Mouse (Mus musculus): ENCODE results near the gene Wdr86.
"Not testable (repeated sequence)": the region's sequence is repeated elsewhere in the genome, so short reads cannot be mapped to it uniquely, and the experiment has no call there.

The Wdr86 gene

DNA sequence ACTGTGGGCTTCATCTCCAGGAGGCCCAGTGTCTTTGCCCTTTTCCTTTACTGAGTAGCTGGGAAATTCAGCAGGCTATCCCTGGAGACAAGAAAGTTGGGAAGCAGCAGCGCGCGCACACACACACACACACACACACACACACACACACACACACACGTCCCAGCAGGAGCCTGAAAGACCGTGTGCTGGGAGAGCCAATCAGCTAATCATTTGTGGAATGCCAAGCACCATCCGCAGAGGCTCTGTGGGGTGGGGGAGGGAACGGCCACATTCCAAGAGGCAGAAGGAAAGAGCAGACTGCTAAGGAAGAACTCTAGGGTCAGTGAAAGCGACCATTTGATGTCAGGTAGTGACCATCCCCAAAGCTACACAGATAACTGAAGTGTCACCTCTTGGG is 2.6 kb upstream of the Wdr86 start:
- DNase-seq (ENCODE audit: low spot score in 2 of 2) = no peak

DNA sequence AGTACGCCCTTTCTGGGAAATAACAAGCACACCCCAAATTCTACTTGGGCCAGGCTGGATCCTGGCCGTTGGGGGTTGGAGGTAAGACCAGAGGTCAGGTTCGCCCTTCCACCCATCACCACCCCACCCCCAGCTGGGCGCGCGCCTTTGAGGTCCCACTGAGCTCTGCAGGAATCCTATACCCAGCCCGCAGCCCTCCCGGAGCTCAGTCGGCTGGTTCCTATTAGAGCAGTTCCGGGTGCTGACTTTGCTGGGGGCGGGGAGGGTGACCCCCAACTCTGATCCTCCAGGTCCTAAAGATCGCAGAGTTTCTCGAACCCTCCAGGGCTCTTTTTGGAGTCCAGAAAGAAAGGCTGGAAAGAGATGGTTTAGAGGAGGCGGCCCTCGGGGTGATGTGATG is 459 bp upstream of the Wdr86 start:
- DNase-seq (ENCODE audit: low spot score in 2 of 2) = no peak

DNA sequence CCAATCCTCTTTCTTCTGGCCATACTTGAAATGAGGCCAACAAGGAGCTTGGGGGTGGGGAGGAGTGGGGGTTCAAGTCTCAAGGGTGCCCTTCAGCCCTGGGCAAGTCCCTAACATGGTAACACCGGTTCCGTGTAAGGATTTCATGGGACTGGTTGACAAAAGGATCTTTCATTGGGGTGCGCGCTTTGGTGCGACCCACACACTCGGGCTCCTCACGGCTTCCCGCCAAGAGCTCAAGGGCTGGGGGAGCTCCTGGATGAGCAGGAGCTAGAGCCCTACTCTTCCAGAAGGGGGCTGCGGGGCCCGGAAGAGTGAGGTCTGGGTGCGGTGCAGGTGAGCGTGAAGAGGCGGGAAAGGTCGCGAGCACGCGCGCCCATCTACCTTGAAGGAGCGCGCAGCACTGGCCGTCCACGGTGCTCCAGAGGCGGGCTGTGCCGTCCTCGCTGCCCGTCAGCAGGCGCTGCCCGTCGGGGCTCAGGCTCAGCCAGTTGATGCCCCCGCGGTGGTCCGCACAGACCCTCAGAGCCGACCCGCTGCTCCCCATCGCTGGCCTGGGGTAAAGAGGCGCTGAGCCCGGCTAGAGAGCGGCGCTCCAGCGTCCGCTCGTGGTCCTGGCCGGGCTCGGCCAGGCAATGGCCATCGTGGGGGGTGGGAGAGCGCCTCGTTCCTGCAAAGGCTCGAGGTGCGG is 585 bp downstream of the Wdr86 start:
- DNase-seq (ENCODE audit: low spot score in 2 of 2) = no peak

DNA sequence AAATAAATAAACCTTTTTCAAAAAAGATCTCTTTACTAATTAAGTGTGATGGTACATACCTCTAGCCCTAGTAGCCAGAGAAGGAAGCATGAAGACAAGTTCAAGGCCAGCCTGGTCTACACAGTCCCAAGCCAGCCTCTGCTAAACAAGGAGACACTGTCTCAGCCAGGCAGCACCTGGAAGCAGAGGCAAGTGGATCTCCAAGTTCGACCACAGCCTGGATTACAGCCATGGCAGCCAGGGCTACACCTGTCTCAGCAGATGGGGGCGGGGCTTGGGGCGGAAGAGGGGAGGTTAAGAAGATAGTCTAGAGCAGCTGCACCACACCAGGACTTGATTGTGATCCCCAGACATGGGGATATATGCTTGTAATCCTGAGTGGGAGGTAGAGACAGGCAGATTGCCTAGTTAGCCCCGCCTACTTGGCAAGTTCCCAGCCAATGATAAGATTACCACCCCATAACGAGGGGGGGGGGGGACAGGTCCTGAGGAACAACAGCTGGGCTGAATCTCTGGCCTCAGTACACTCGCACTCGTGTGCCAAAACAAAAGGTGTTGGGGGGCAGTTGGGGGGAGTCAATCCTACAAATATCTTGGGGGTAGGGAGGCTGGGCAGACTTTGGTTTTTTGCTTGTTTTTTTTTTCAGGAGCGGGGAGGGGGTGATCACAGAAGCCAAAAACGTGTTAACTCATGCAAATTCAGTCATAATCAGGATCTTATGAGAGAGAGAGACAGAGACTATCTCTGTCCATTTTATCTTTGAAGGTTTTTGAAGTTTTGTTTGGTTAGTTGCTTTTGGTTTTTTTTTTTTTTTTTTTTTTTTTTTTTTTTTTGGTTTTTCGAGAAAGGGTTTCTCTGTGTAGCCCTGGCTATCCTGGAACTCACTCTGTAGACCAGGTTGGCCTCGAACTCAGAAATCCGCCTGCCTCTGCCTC is 3.4 kb downstream of the Wdr86 start:
- DNase-seq (ENCODE audit: low spot score in 2 of 2) = no peak

DNA sequence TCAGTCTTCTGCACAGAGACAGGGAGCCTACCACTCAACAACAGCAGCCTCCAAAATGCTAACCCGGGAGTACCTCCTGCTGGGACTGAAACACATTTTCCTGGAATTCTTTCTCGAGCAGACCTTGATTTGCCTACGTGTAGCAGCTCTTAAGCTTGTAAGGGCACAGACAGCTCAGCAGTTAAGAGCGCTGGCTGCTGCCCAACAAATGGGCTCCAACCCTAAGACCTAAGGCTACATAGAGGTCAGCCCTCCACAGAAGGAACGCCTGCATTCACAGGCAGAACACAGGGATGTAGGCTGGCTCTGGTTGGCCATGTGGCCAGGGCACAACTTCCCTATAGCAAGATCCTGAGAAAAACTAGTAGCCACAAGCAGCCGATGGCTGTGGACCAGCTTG is 4.6 kb downstream of the Wdr86 start:
- DNase-seq (ENCODE audit: low spot score in 2 of 2) = no peak

DNA sequence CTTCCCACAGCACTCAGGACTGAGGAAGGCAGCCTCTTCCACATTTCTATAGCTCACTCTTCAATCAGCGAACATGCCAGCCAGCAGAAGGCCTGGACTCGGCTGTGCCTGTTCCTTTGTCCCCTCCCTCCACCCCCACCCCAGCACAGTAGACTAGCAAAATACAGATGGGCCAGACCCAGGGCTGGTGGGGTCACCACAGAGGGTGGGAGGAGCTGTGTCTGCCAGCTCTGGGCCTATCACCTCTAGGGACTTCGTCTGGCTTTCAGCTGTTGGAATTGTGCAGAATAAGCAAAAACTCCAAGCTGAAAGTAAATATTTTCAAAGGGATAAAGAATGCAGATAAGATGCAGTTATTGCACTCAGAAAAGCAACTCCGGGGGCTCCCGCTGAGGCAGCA is 5.7 kb downstream of the Wdr86 start:
- DNase-seq (ENCODE audit: low spot score in 2 of 2) = no peak

DNA sequence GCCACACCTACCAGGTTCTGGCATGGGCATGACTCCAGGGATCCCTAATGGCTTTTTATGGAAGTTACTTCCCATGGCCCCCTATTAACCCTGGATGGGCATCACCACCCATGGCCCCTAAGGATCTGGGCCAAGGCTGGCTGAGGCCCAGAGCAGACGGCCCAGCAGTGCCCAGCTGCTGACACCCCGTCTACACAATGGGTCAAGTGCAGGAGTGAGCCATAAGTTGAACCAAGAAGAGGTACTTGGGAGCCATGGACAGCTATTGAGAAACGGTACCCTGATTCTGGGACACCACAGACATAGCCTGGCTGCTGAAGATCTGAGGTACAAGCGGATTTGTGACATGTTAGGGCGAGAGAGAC is 6.3 kb downstream of the Wdr86 start:
- no peak for DNase-seq (ENCODE audit: low spot score in 2 of 2)

DNA sequence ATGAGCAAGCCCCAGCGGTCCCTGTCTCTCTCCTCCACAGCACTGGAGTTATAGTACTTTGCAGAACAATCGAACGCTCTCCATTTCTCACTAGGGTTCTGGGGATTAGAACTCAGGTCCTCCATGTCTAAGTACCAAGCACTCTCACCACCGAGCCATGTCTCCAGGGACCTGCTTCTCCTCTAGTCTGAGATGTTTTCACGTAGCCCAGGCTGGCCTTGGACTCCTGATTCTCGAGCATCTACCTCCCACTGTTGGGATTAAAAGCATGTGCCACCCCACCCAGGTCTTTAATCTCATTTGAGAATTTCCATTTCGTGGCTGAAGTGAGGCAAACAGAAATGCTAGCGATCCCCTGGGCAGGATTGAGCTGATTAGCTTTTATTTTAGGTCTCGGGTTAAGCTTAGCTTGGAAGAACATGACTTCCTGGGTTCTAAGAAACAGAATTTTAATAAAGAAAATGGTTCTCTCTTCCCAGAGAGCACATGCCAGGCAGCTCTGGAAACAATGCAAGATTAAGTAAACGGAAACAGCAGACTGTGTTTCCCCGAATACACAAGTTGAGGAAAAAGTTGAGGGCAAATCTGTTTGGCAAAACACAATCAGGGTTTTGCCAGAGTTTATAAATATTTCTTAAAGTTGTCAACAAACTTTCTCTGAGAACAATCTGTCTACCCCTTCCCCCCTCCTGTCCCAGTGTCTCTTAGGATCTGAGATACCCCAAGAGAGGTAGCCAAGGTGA is 6.8 kb downstream of the Wdr86 start:
- DNase-seq (ENCODE audit: low spot score in 2 of 2) = no peak

DNA sequence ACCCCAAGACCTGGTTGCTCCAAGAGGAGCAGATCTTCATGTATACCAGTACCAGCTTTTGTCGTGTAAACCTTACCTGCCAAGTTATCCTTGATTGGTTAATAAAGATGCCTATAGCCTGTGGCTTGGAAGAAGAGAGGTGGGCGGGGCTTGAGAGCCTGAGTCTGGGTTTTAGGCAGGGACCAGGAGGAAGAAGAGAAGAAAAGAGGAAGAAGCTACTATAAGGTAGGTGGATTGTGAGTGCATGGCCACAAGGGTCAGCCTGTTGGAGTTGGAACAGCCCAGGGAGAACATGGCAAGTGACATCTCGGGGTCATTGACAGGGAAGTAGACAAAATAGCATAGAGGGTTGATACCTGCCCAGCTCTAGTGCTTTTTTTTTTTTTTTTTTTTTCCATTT is 10.7 kb downstream of the Wdr86 start:
- DNase-seq (ENCODE audit: low spot score in 2 of 2) = no peak

DNA sequence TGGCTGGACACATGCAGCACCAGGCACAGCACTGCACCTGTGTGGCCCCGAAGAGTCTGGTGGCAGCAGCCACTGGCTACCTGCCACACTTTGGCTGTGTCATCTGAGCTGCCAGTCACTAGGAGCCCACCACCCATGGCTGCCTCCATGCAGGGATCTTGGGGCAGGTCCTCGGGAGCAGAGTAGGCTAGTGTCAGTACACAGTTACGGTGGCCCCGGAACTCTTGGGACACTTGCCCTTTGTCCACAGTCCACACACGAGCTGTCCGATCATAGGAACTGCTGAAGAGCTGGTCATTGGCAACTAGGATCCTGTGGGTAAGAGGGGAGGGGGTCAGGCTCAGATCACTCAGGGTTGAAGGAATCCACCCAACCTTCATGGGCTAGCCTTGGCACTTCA is 12.5 kb downstream of the Wdr86 start:
- no peak for DNase-seq (ENCODE audit: low spot score in 2 of 2)

DNA sequence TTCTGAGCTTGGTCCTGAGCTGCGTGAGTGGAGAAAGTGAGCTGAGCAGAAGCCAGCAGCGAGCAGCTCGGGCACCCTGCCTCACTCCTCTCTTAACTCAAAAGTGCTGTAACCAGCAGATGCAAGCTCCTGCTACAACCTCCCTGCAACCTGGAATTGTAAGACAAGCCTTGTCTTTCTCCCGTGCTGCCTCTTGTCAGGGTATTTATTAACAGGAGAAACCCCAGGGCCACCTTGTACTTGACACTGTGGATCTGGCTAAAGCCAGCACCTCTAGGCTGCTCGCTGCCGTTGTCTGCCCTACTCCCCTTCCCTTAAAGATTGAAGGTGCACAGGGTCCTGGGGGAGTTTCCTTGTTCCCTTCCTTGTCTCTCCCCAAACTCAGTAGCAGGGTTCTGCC is 16.5 kb downstream of the Wdr86 start:
- no peak for DNase-seq (ENCODE audit: low spot score in 2 of 2)

DNA sequence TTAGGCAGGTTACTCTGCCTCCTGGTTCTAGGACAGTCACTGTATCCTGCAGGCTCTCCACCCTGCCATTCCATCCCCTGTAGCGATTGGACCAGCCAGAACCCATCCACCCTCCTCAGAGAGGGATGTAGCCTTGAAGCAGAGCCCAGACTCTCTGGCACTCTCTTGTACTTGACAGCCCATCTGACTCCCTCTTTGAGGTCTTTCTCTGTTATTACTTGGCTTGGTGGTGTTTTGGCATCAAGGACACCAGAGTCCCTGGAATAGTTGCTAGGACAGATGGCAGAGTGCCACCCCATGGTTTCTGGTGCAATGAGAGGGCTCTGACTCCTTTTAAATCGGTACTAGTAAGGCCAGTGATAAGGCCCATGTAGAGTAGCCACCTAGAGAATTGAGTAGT is 17.3 kb downstream of the Wdr86 start:
- DNase-seq (ENCODE audit: low spot score in 2 of 2) = peak in 1 of 2 experiments; percentile 29

DNA sequence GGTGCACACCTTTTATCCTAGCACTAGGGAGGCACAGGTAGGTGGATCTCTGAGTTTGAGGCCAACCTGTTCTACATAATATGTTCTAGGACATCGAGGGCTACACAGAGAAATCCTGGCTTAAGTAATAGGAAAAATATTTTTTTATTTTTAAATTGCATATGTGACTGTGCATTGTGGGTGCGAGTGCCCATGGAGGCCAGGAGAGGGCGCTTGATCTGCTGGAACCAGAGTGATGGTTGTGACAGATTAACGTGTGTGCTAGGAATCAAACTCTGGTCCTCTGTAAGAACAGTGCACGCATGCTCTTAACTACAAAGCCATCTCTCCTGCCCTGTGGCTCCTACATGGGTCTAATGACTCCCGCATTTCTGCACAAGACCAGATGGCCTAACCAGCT is 18.9 kb downstream of the Wdr86 start:
- DNase-seq (ENCODE audit: low spot score in 2 of 2) = no peak

DNA sequence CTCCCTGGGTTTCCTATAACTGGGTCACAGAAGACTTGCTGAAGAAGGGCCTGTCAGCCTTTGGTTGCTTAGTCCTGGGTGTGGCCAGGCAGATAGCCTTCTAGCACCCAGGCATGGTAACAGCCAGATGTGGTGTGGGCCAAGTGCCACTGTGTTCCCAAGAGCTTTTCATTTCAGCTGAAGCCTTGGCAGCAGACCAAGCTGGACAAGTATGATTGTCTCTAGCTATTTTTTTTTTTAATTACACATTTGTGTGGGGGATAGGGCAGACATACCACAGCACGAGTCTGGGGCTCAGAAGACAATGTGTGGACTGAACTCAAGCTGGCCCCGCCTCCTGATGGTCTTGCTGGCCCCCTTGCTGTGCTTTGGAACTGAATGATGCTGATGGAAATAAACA is 20.6 kb downstream of the Wdr86 start:
- DNase-seq (ENCODE audit: low spot score in 2 of 2) = no peak

DNA sequence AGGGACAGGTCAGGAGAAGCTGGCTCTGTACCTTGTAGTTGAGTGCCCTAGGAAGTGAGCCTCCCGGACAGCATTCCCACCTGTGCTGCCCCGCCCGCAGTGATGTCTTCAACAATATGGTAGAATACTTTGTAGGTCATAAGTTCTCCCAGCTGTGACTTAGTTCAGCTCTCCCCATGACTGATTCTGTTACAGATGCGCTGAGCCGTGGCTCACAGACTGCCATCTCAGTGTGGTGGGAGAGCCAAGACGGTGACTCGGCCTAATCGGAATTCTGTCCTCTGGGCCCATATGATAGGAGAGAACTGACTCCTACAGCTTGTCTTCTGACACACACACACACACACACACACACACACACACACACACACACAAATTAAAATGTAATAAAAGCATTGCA is 25.9 kb downstream of the Wdr86 start:
- no peak for DNase-seq (ENCODE audit: low spot score in 2 of 2)

DNA sequence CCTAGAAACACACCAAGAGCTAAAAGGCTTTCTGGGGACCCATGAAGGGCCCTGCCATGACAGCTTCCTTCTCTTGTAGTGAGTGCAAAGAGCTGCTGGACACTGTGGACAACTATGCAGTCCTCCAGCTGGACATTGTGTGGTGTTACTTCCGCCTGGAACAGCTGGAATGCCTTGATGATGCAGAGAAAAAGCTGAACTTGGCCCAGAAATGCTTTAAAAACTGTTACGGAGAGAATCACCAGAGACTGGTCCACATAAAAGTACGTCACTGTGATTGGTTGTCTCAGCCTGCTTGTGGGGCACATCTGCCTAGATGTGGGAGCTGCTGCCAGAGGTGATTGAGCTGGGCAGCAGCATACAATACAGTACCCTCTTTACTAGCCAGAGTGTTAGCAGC is 29.3 kb downstream of the Wdr86 start:
- DNase-seq (ENCODE audit: low spot score in 2 of 2) = no peak

DNA sequence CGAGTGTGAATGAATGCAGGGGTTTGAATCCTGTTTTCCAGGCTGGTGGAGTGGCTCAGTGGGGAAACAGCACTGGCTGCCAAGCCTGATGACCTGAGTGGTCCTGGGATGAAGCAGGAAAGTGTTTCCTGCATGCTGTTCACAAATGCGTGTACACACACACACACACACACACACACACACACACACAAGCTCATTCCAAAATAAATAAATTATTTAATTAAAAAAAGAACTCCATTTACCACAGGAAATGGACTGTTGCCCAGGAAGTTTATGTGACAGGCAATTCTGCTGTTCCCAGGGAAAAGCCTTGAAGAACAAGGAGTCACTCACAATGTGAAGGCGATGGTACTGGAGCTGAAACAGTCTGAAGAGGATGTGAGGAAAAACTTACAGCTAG is 33.8 kb downstream of the Wdr86 start:
- DNase-seq (ENCODE audit: low spot score in 2 of 2) = no peak

DNA sequence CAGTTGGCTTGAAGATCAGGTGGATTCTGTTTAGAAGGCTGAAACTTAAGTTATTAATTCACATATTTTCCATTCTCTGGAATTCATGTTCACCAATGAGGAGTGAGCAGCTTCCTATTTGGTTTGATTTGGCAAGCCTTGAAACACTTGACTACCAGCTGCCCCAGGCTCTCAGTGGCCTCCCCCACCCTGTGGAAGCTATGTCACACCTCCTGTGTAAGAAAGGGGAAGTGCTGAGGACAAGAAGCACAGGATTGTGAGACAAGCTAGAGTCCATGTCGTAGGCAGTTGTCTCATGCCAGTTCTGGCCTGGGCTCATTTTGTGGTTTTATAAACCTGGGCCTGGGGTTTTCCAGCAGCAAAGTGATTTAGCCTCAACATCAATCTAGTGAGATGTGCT is 42.8 kb downstream of the Wdr86 start:
- DNase-seq (ENCODE audit: low spot score in 2 of 2) = no peak

DNA sequence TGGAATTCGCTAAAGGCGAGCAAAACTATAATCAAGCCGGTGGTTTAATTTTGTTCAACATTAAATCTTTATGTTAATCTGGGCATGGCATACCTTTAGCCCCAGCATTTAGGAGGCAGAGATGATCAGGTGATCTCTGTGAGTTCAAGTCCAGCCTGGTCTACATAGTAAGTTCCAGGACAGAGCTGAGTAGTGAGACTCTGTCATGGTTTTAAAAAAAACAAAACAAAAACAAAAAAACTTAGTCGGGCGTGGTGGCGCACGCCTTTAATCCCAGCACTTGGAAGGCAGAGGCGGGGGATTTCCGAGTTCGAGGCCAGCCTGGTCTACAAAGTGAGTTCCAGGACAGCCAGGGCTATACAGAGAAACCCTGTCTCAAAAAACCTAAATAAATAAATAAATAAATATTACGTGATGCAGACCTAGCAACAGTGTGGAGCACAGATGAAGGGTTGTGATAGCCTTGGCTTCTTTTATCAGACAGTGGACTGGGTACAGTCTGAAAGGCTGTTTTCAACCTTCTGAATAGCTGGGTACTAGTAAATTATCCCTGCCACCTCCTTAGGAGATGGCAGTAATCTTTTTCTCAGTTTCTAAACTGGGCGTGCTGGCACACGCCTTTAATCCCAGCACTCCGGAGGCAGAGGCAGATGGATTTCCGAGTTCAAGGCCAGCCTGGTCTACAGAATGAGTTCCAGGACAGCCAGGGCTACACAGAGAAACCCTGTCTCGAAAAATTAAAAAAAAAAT is 43.7 kb downstream of the Wdr86 start:
- not testable (repeated sequence) for DNase-seq (ENCODE audit: low spot score in 2 of 2)

DNA sequence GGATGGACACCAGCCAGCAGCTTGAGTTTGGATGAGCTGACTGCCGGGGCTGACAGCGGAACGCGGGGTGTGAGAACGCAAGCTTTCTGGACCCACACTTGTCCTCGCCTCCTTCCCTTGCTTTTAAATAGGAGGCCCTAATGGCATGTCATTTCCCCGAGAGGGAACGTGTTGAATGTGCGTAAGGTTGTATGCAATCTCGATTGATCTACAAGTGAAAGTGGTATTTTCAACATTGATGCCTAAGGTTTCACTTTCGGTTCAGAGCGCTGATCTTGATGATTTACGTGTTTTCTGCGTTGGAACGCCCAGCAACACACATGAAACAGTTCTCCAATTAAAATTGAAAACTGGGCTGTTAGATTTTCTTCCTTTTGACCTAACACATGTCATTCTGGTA is 44.4 kb downstream of the Wdr86 start:
- DNase-seq (ENCODE audit: low spot score in 2 of 2) = peak in 1 of 2 experiments; percentile 47

DNA sequence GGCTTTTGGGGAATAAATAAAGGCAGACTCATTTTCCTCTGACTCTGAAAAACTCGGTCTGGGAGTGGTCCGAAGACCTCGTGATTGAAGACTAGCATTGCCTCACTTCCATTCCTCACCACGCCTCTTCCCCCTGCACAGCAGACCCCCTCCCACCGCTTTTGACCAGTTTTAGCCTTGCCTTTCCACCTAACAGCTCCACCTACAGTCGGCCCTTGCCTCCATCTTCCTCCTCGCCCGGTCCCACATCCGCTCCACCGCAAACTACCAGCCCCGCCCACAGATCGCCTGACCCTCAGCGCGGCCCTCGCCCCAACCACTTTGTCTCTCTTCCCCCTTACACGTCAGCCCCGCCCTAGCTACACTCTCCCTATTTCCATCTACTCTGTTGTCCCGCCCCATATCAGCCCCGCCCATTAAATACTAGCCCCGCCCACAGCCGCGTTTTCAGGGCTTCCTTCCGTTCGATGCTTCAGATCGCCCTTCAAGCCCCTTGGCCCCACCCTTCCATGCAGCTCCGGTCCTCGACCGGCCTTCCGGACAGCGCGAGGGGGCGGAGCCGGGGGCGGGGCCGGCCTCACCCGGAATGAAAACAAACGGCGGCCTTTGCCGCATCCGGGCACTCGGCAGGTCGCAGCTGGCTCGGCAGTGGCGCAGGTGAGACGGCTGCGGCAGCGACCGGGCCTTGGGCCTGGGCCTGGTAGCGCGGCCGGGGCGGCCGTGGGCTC is 45.0 kb downstream of the Wdr86 start, which contains the start of gene Nub1:
Gene Nub1 (plus strand): TSS at position 167 of the 728 bp plus-strand sequence.
- DNase-seq (ENCODE audit: low spot score in 2 of 2) = peak; percentile 93 to 95

Measured in frontal cortex, postnatal 36 days (tissue).